Mouse (Mus musculus) lung, adult 2 months (tissue): Measurements from ENCODE around the gene Asb6.

Experiments used
- CTCF ChIP-seq: fragments of 200-500 bp; IDR thresholded peaks from 2 replicates; pipeline ENCODE4 v1.5.1; 2011; ENCODE audit warnings: mild to moderate bottlenecking, low read length, control low read depth; ENCODE audit not compliant: insufficient read depth
- POLR2A ChIP-seq: fragments of 200-500 bp; IDR thresholded peaks from 2 replicates; pipeline ENCODE4 v1.6.1; 2011; ENCODE audit warnings: low read depth, mild to moderate bottlenecking, control low read depth, low read length, borderline replicate concordance; ENCODE audit errors: extremely low read depth

DNA sequence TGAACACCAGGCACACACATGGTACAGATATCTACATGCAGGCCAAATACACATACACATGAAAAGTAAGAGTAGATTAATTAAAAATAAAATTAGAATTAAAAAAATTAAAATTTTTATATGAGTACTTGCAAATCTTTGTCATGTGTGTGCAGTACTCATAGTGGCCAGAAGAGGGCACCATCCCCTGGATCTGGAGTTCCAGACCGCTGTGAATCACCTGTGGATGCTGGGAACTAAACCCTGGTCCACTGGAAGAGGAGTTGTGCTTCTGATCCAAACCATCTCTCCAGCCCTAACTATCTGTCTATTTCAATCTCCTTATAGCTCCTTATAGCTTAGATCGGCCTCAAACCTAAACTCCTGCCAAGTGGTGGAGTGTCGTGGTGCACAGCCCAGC, 9.1 kb downstream of the Asb6 start:
- TF ChIP-seq POLR2A, result no peak
- peak; percentile 26; the same call in 1 of the 2 replicates for TF ChIP-seq CTCF
